Mouse (Mus musculus): ENCODE measurements around the gene Six4.

DNA sequence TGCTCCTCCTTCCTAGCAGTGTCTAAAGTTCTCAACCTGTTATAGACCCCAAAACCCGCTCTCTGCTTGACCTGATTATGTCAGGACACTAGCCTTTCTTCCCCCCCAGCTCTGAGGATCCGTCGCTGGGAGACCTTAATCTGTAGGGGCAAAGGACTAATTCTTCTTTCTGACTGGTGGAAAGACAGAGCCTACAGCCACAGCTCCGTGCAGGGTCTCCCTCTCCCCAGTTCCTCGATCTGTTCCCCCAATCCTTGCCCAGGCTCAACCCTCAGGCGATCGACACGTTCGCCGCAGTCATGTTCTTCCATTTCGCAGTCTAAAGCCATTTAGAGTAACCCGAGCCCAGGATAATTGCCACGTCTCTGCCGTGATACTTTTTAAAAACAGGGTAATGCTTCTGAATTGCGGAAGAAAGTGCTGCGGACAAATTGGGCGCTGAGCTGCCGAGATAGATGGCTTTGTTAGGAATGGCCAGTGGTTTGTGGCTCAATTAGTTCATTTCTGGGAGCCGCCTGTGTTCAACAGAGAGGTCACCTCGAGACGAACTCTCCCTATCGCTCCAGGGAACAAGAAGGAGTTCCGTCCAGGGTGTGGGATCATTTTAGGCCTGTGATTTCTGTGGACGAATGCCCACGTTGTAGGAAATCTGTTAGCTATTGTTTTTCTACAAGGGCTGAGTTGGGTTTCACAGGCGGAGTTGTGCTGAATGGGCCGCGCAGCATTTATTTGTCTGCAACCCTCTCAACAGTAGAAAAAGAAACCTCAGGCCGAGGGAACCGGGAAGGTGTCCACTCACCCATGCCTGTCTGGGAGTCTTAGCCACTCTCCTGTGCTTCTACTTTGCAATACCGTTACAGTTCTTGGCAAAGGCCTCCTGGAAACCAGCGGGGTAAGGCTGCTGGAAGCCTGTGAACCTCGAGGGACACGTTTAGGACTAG is 60.3 kb downstream of the Six4 start:
- TF ChIP-seq CTCF (IDR thresholded peaks at IDR 0.05; ENCODE audit: low read depth), result no peak
- TF ChIP-seq EP300 (IDR thresholded peaks at IDR 0.05; ENCODE audit: low read depth), result no peak

Data from liver, postnatal 0 days (tissue).